Mouse (Mus musculus) forebrain, embryonic 14.5 days (tissue): ENCODE results near the gene Mto1. TPM values are rescaled to one million over a fixed set of nuclear protein-coding genes. Genes with fewer than 3 reads are reported as not detected.

Experiments
- ATAC-seq: fragments of 200-750 bp; cut with Nextera tagmentation; 2 replicates; pipeline ENCODE4 v1.8.0; 2017; ENCODE audit warnings: mild to moderate bottlenecking, moderate library complexity
- DNase-seq: peaks from one replicate; pipeline ENCODE4 v3.0.0-alpha.2; 2015; ENCODE audit warnings: low spot score
- H3K27ac ChIP-seq: fragments of 300-500 bp; sonication (generic); 2 replicates; pipeline ENCODE4 v1.5.1; 2014; ENCODE audit warnings: low read depth, mild to moderate bottlenecking, control low read depth, low read length, moderate library complexity
- H3K27me3 ChIP-seq: fragments of 300-500 bp; sonication (generic); replicated peaks from 2 replicates; pipeline ENCODE4 v1.6.1; 2014; ENCODE audit warnings: low read length, control low read depth, mixed read lengths; ENCODE audit not compliant: control insufficient read depth, insufficient read depth
- H3K36me3 ChIP-seq: fragments of 300-500 bp; sonication (generic); 2 replicates; pipeline ENCODE4 v1.6.1; 2014; ENCODE audit warnings: low read length, control low read depth; ENCODE audit not compliant: control insufficient read depth, insufficient read depth
- H3K4me1 ChIP-seq: fragments of 300-500 bp; sonication (generic); 2 replicates; pipeline ENCODE4 v1.6.1; 2014; ENCODE audit warnings: antibody characterized with exemption, low read length, control low read depth; ENCODE audit not compliant: control insufficient read depth, insufficient read depth
- H3K4me2 ChIP-seq: fragments of 300-500 bp; sonication (generic); 2 replicates; pipeline ENCODE4 v1.6.1; 2014; ENCODE audit warnings: mild to moderate bottlenecking, control low read depth, low read length
- H3K4me3 ChIP-seq: fragments of 300-500 bp; sonication (generic); 2 replicates; pipeline ENCODE4 v1.5.1; 2014; ENCODE audit warnings: low read depth, low read length, control low read depth
- H3K9ac ChIP-seq: fragments of 300-500 bp; sonication (generic); 2 replicates; pipeline ENCODE4 v1.6.1; 2014; ENCODE audit warnings: mild to moderate bottlenecking, low read length, control low read depth, moderate library complexity
- H3K9me3 ChIP-seq: fragments of 300-500 bp; sonication (generic); replicated peaks from 2 replicates; pipeline ENCODE4 v1.6.1; 2016; ENCODE audit warnings: low read length, control low read depth, mixed read lengths; ENCODE audit not compliant: control insufficient read depth
- WGBS: fragments of 180-500 bp; shearing (Covaris S2); extraction: QIAGEN DNeasy Blood & Tissue Kit; methylation state at CpG from one replicate; pipeline ENCODE4 v1.1.7; 2014; 5-methylcytosine and 5-hydroxymethylcytosine counted together
- polyA plus RNA-seq: library from polyadenylated mRNA; unstranded; fragments of >200 nt; fragmentation: Nextera tagmentation; extraction: Ambion mirVana; gene quantifications from 2 replicates; pipeline ENCODE4 v1.2.1, GENCODE M21; 2014

Gene Mto1
- polyA plus RNA-seq, 1 experiment from 2014 or later = 23.0 TPM

DNA sequence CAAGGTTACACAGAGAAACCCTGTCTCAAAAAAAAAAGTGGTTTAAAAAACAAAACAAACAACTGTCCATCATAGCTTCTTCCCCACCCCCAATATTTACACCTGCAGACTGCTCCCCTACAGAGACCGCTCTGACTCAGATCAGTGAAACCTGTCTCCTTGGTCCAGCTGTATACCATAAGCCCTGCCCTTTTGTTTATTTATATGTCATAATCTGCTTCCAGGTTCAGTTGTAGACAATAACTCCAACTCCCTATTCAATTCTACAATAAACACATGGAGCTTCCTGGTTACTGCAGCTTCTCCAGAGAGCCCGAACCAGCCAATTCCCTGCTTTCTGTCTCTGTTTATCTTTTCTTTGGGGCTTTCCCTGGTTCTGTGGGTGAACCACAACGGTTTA lies 43.2 kb downstream of the Mto1 start:
- Histone ChIP-seq H3K4me3 (no peak overlapping the region), H3K27me3 (no peaks in the 10 kb centered on the region), H3K4me2 (no peak overlapping the region), H3K27ac (no peak overlapping the region), H3K9me3 (no peaks in the 10 kb centered on the region), H3K36me3 (no peaks in the 10 kb centered on the region), H3K4me1 (peaks cover 4% of the 10 kb centered on the region; the same call in 1 of the 2 replicates), H3K9ac (no peak overlapping the region)
- ATAC-seq = no peak
- WGBS = 87% methylated on average over 3 of the region's 3 CpGs
- no peak for DNase-seq

DNA sequence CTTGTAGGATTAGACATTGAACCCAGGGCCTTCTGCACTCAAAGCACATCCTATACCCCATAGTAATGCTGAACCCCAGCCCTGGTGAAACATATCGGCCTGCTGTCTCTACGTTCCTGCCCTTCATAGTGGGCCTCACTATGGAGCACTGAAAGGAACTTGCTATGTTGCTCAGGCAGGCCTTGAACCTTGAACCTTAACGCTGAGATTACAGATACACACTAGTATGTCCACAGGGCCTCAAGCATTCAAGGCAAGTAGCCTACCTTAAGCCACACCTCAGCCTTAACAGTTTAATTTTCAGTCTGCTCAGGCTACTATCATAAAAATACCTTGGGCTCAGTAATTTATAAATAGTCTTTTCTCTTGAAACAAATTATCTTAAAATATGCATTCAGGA lies 44.2 kb downstream of the Mto1 start:
- H3K27me3 ChIP-seq = no peaks in the 10 kb centered on the region
- H3K27ac ChIP-seq = no peak overlapping the region
- no peak overlapping the region for H3K4me3 ChIP-seq
- H3K9me3 ChIP-seq = no peaks in the 10 kb centered on the region
- ATAC-seq = no peak
- WGBS = 89% methylated on average over 3 of the region's 3 CpGs
- H3K36me3 ChIP-seq = no peaks in the 10 kb centered on the region
- H3K4me2 ChIP-seq = no peak overlapping the region
- no peak overlapping the region for H3K9ac ChIP-seq
- peaks cover 4% of the 10 kb centered on the region; the same call in 1 of the 2 replicates for H3K4me1 ChIP-seq
- no peak for DNase-seq

DNA sequence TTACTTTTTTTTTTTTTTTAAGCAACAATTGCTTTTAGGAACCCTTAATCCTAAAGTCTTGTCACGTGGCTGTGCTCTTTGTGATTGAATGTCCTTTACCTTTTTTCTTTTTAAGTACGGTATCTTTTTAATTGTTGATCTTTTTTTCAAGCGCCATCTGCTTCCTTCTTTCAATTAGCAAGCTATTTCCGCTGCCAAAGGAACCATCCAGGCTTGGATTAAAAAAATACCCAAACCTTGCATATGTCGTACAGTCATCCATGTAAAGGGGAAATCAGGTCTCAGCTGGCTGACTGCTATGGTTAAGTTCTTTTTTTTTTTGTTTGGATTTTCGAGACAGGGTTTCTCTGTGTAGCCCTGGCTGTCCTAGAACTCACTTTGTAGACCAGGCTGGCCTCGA lies 45.2 kb downstream of the Mto1 start:
- H3K4me1 ChIP-seq = peaks cover 4% of the 10 kb centered on the region; the same call in 1 of the 2 replicates
- H3K27ac ChIP-seq = no peak overlapping the region
- DNase-seq = peak; percentile 61
- no peak for ATAC-seq
- H3K27me3 ChIP-seq = no peaks in the 10 kb centered on the region
- 66% methylated on average over 7 of the region's 7 CpGs for WGBS
- H3K4me2 ChIP-seq = no peak overlapping the region
- no peak overlapping the region for H3K9ac ChIP-seq
- no peak overlapping the region for H3K4me3 ChIP-seq
- no peaks in the 10 kb centered on the region for H3K9me3 ChIP-seq
- H3K36me3 ChIP-seq = no peaks in the 10 kb centered on the region

DNA sequence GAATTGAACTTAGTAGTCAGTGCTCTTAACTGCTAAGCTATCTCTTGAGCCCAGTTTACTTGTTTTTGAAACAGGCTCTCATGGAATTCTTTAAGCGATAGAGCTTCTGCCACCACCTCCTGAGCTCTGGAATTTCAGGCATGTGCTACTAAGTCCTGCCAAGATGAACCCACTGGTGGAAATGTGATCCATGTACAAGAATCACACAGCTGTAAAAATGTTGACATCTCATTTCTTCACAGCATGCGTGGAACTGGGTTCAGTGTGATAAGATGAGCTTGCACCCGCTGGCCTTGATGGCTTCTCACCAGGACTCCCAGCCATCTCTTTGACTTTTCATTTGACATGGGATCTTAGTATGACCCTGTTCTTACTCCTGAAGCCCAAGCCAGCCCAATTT lies 52.4 kb downstream of the Mto1 start:
- 83% methylated on average over 3 of the region's 3 CpGs for WGBS

DNA sequence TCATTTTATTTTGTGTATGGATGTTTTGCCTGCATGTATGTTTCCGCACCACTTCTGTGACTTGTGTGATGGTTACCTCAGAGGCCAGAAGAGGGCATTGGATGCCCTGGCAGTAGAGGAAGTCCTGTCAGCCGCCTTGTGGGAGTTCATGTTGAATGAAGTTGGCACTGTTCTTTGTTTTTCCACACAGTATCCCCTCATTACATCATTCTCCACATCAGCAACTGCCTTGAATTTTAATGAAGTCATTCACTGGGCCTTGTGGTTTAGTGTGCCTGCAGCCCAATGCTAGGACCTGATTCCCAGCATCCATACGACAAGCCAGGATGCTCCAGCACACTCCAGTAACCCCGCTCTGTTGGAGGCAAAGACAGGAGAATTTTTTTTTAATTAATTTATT lies 53.3 kb downstream of the Mto1 start:
- peak; percentile 83 for DNase-seq
- Histone ChIP-seq H3K4me3 (no peak overlapping the region), H3K9me3 (no peaks in the 10 kb centered on the region), H3K4me1 (peaks cover 22% of the 10 kb centered on the region), H3K27me3 (no peaks in the 10 kb centered on the region), H3K9ac (no peak overlapping the region), H3K27ac (no peak overlapping the region), H3K4me2 (no peak overlapping the region), H3K36me3 (no peaks in the 10 kb centered on the region)
- peak; percentile 62 for ATAC-seq
- WGBS = 23% methylated on average over 4 of the region's 4 CpGs

More for the DNA sequence above, 52.4 kb downstream of the Mto1 start:
- ATAC-seq (no peak), DNase-seq (no peak)
- Histone ChIP-seq H3K36me3 (no peaks in the 10 kb centered on the region), H3K27me3 (no peaks in the 10 kb centered on the region), H3K9ac (no peak overlapping the region), H3K4me1 (peaks cover 22% of the 10 kb centered on the region), H3K27ac (no peak overlapping the region), H3K9me3 (no peaks in the 10 kb centered on the region), H3K4me3 (no peak overlapping the region), H3K4me2 (no peak overlapping the region)

DNA sequence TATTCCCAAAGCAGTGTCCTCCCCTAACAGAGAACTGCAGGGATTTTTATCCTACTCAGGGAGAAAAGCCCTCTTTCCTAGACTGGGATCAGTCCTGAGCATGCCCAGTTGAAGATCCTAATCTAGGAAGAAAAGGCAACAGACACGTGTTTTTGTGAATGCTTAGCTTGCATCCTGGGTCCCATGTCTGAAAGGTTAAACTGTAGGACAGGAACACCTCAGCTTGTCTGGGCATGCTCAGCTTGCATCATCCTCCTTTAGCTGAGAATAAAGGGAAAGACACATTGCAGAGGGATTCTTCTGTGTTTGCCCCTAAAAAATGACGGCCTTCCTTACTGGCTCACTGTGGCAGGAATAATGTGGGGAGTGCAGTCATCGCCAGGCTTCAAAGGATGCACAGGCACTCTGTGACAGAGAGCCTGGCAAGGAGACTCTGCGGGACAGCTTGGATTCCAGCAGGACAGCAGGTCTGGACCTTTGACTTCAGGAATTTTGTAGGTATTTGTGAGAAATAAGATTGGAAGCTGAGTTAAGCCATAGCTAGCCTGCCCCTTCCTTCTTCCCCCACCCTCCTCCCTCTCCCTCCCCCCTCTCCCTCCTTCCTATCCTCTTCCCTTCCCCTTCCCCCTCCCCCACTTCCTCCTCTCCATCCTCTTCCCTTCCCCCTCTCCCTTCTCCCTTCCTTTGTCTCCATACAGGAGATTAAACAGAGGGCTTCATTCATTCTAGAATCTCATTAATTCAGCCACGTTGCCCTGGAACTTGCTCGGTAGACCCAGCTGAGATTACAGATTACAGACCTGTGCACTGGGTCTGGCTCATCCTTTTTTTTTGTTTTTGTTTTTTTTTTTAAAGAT lies 55.4 kb downstream of the Mto1 start:
- no peaks in the 10 kb centered on the region for H3K9me3 ChIP-seq
- peak overlapping the region; percentile 54 for H3K9ac ChIP-seq
- peaks cover 22% of the 10 kb centered on the region for H3K4me1 ChIP-seq
- H3K27ac ChIP-seq = peak overlapping the region; percentile 94
- no peak overlapping the region for H3K4me3 ChIP-seq
- H3K4me2 ChIP-seq = peak overlapping the region; percentile 35
- DNase-seq = peak; percentile 89
- no peaks in the 10 kb centered on the region for H3K36me3 ChIP-seq
- peak; percentile 74 for ATAC-seq
- no peaks in the 10 kb centered on the region for H3K27me3 ChIP-seq
- 1% methylated on average over 6 of the region's 6 CpGs for WGBS

DNA sequence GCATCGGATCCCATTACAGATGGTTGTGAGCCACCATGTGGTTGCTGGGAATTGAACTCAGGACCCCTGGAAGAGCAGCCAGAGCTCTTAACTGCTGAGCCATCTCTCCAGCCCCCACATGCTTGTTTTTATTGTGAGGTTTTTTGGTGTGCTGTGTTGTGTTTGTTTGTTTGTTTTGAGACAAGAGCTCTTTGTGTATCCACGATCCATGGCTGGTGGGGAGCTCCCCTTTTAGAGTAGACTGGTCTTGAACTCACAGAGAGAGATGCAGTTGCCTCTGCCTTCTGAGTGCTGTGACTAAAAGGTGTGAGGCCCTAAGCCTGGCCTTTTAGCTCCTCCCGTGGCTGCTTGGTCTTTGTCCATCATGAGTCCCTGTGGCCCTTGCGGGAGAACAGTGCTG lies 56.1 kb downstream of the Mto1 start:
- WGBS = 55% methylated on average over 4 of the region's 4 CpGs
- H3K4me2 ChIP-seq = peak overlapping the region; percentile 35
- H3K27me3 ChIP-seq = no peaks in the 10 kb centered on the region
- H3K36me3 ChIP-seq = no peaks in the 10 kb centered on the region
- DNase-seq (no peak), ATAC-seq (no peak)
- H3K9me3 ChIP-seq = no peaks in the 10 kb centered on the region
- H3K4me3 ChIP-seq = no peak overlapping the region
- H3K9ac ChIP-seq = no peak overlapping the region
- peaks cover 22% of the 10 kb centered on the region for H3K4me1 ChIP-seq
- peak overlapping the region; percentile 94 for H3K27ac ChIP-seq

DNA sequence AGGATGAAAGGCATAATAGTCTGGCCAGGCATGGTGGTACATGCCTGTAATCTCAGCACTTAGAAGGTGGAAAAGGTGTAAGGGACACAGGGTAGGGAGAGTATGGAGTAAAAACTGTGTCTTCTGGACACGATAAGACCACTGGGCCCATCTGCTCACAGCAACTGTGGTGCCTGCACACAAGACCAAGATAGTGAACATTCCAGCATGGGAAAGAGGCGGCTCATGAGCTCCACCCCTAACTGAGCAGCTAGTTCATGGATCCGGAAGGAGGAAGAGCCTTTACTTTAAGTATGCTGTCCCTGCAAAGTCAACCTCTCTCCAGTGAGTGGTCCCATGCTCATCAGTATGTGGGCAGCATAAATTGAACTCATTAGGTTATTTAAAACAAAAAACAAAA lies 56.7 kb downstream of the Mto1 start:
- peak overlapping the region; percentile 94 for H3K27ac ChIP-seq
- DNase-seq (no peak), ATAC-seq (no peak)
- no peak overlapping the region for H3K9ac ChIP-seq
- no peaks in the 10 kb centered on the region for H3K27me3 ChIP-seq
- peak overlapping the region; percentile 35; the same call in 1 of the 2 replicates for H3K4me2 ChIP-seq
- WGBS = 76% methylated on average over 3 of the region's 3 CpGs
- H3K9me3 ChIP-seq = no peaks in the 10 kb centered on the region
- no peaks in the 10 kb centered on the region for H3K36me3 ChIP-seq
- H3K4me1 ChIP-seq = peaks cover 22% of the 10 kb centered on the region
- no peak overlapping the region for H3K4me3 ChIP-seq

DNA sequence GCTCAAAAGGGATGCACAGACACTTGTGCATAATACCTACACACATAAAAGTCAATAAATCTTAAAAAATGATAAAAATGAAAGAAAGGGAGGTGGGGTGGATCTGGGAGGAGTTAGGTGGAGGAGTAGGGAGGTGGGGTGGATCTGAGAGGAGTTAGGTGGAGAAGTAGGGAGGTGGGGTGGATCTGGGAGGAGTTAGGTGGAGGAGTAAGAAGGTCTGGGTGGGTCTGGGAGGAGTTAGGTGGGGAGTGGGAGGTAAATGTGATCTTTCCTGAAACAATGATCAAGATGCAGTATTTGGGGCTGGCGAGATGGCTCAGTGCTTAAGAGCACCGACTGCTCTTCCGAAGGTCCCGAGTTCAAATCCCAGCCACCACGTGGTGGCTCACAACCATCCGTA lies 57.2 kb downstream of the Mto1 start:
- 91% methylated on average over 6 of the region's 6 CpGs for WGBS
- no peaks in the 10 kb centered on the region for H3K27me3 ChIP-seq
- no peak for ATAC-seq
- H3K9ac ChIP-seq = no peak overlapping the region
- no peak overlapping the region for H3K4me3 ChIP-seq
- no peaks in the 10 kb centered on the region for H3K9me3 ChIP-seq
- H3K4me1 ChIP-seq = peaks cover 22% of the 10 kb centered on the region
- no peak overlapping the region for H3K4me2 ChIP-seq
- no peaks in the 10 kb centered on the region for H3K36me3 ChIP-seq
- no peak for DNase-seq
- H3K27ac ChIP-seq = no peak overlapping the region
